Mouse (Mus musculus) kidney, embryonic 16.5 days (tissue): ENCODE data around the gene Prkab1. TPM values are rescaled to one million over a fixed set of nuclear protein-coding genes. Genes with fewer than 3 reads are reported as not detected.

Experiments
- ATAC-seq: fragments of 200-750 bp; cut with Nextera tagmentation; 2 replicates; pipeline ENCODE4 v1.8.0; 2017; ENCODE audit warnings: moderate TSS enrichment; ENCODE audit not compliant: low FRiP score, low TSS enrichment
- H3K27ac ChIP-seq: fragments of 300-500 bp; sonication (generic); 2 replicates; pipeline ENCODE4 v1.5.1; 2014; ENCODE audit warnings: low read length
- H3K27me3 ChIP-seq: fragments of 300-500 bp; sonication (generic); 2 replicates; pipeline ENCODE4 v1.6.1; 2014; ENCODE audit warnings: low read length, control low read depth, mixed read lengths; ENCODE audit not compliant: insufficient read depth
- H3K36me3 ChIP-seq: fragments of 300-500 bp; sonication (generic); 2 replicates; pipeline ENCODE4 v1.6.1; 2014; ENCODE audit warnings: low read length, control low read depth, mixed read lengths; ENCODE audit not compliant: insufficient read depth
- H3K4me1 ChIP-seq: fragments of 300-500 bp; sonication (generic); 2 replicates; pipeline ENCODE4 v1.6.1; 2014; ENCODE audit warnings: low read length, control low read depth, mixed read lengths; ENCODE audit not compliant: insufficient read depth
- H3K4me2 ChIP-seq: fragments of 300-500 bp; sonication (generic); replicated peaks from 2 replicates; pipeline ENCODE4 v1.6.1; 2014; ENCODE audit warnings: low read depth, low read length
- H3K4me3 ChIP-seq: fragments of 300-500 bp; sonication (generic); 2 replicates; pipeline ENCODE4 v1.5.1; 2014; ENCODE audit warnings: mild to moderate bottlenecking, low read length
- H3K9ac ChIP-seq: fragments of 300-500 bp; sonication (generic); replicated peaks from 2 replicates; pipeline ENCODE4 v1.6.1; 2014; ENCODE audit warnings: low read length
- H3K9me3 ChIP-seq: fragments of 300-500 bp; sonication (generic); 2 replicates; pipeline ENCODE4 v1.6.1; 2016; ENCODE audit warnings: low read length, control low read depth
- WGBS: fragments of 180-500 bp; shearing (Covaris S2); extraction: QIAGEN DNeasy Blood & Tissue Kit; methylation state at CpG from one replicate; pipeline ENCODE4 v1.1.7; 2014; 5-methylcytosine and 5-hydroxymethylcytosine counted together
- polyA plus RNA-seq: library from polyadenylated mRNA; unstranded; fragments of >200 nt; fragmentation: Nextera tagmentation; extraction: Ambion mirVana; gene quantifications from 2 replicates; pipeline ENCODE4 v1.2.1, GENCODE M21; 2015

Gene Prkab1
- polyA plus RNA-seq, 1 experiment from 2014 or later = 83.5 TPM

- Histone ChIP-seq H3K4me3 (peak overlapping the region; percentile 7; the same call in 1 of the 2 replicates), H3K9ac (peak overlapping the region; percentile 22; the same call in 1 of the 2 replicates), H3K36me3 (peaks cover 47% of the 10 kb centered on the region), H3K9me3 (no peaks in the 10 kb centered on the region), H3K4me2 (peak overlapping the region; percentile 79), H3K4me1 (peaks cover 36% of the 10 kb centered on the region), H3K27ac (no peak overlapping the region), H3K27me3 (no peaks in the 10 kb centered on the region)
- ATAC-seq = no peak
- whole genome bisulfite sequencing = 88% methylated on average over 12 of the region's 12 CpGs
Measured at GRCm38 (mm10) chr5:116022131-116022530, 2.2 kb downstream of the Prkab1 start.

- H3K9me3 ChIP-seq = no peaks in the 10 kb centered on the region
- no peak overlapping the region for H3K9ac ChIP-seq
- H3K27ac ChIP-seq = no peak overlapping the region
- no peaks in the 10 kb centered on the region for H3K27me3 ChIP-seq
- WGBS = 87% methylated on average over 14 of the region's 14 CpGs
- ATAC-seq = no peak
- peaks cover 36% of the 10 kb centered on the region for H3K4me1 ChIP-seq
- H3K4me3 ChIP-seq = no peak overlapping the region
- no peak overlapping the region for H3K4me2 ChIP-seq
- H3K36me3 ChIP-seq = peaks cover 53% of the 10 kb centered on the region
Measured at GRCm38 (mm10) chr5:116021552-116021951, 2.8 kb downstream of the Prkab1 start.

DNA sequence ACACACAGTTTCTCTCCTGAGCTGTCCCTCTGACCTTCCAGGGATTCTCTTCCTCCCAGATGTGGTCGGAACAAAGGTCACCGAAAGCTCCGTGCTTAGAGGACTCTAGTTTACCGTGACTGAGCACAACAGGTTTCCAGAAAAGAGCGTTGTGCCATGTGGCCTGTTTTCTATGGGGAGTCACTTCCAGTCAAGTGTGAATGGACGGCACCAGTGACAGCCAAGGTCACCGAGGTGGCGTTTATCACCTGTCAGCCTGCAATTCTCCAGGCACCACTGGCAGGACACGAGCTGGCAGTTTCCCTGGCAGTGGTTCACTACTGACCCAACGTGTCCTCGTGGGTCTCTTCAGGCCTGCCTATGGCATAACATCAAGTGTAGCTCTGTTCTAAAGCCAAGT lies 4.9 kb downstream of the Prkab1 start:
- H3K27ac ChIP-seq = peak overlapping the region; percentile 25
- H3K9me3 ChIP-seq = no peaks in the 10 kb centered on the region
- H3K4me2 ChIP-seq = no peak overlapping the region
- peaks cover 74% of the 10 kb centered on the region for H3K36me3 ChIP-seq
- 23% methylated on average over 11 of the region's 11 CpGs for WGBS
- no peak overlapping the region for H3K4me3 ChIP-seq
- H3K9ac ChIP-seq = no peak overlapping the region
- peaks cover 36% of the 10 kb centered on the region for H3K4me1 ChIP-seq
- no peak for ATAC-seq
- no peaks in the 10 kb centered on the region for H3K27me3 ChIP-seq

DNA sequence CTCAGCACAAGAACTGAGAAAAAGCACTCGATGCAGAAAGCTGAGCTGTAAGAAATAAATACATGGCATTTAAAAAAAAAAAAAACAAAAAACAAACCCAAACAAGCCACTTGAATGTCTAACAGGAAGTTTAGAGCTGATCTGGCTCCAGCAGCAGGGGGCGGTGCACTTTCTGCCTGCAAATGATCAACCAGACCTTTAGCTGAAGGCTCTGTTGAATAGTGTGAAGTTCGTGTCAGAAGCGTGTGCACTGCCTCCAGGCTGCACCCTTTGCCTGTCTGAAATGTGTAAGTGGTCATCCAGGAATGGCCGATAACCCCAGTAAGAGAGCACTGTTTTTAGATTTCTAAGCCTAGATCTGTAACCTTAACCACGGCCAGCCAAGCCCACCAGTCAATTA lies 5.5 kb downstream of the Prkab1 start:
- Histone ChIP-seq H3K4me3 (no peak overlapping the region), H3K9me3 (no peaks in the 10 kb centered on the region), H3K4me2 (no peak overlapping the region), H3K4me1 (peaks cover 36% of the 10 kb centered on the region), H3K27me3 (no peaks in the 10 kb centered on the region), H3K36me3 (peaks cover 80% of the 10 kb centered on the region), H3K9ac (0 out of 2 replicates have a peak overlapping the region, but pooled peaks have one; percentile 2), H3K27ac (peak overlapping the region; percentile 25)
- no peak for ATAC-seq
- 59% methylated on average over 6 of the region's 6 CpGs for WGBS

DNA sequence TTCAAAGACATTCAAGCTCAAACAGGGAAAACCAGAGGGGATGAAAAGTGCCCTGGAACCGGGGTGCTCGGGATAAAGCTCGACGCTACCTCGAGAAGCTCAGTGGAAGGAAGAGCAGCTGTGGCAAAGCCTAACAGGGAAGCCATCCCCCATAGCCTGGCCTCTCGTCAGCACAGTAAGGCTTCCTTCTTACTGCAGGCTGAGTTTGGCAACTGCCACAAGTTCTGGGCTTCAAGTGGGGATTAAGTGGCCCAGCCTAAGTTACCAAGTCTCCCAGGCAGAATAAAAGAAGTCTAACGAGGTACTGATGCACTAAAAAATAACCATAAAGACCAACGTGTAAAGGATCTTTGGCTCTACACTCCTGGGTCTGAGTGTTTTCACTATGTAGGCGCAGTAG lies 6.1 kb downstream of the Prkab1 start:
- H3K27me3 ChIP-seq = no peaks in the 10 kb centered on the region
- H3K27ac ChIP-seq = 0 out of 2 replicates have a peak overlapping the region, but pooled peaks have one; percentile 13
- ATAC-seq = no peak
- no peak overlapping the region for H3K4me3 ChIP-seq
- H3K4me2 ChIP-seq = no peak overlapping the region
- no peak overlapping the region for H3K9ac ChIP-seq
- no peaks in the 10 kb centered on the region for H3K9me3 ChIP-seq
- peaks cover 34% of the 10 kb centered on the region for H3K4me1 ChIP-seq
- peaks cover 86% of the 10 kb centered on the region for H3K36me3 ChIP-seq
- WGBS = 88% methylated on average over 9 of the region's 9 CpGs

- H3K4me1 ChIP-seq = peaks cover 26% of the 10 kb centered on the region
- no peak overlapping the region for H3K27ac ChIP-seq
- no peak overlapping the region for H3K9ac ChIP-seq
- H3K4me2 ChIP-seq = no peak overlapping the region
- H3K36me3 ChIP-seq = peaks cover 94% of the 10 kb centered on the region
- H3K27me3 ChIP-seq = no peaks in the 10 kb centered on the region
- no peak for ATAC-seq
- H3K4me3 ChIP-seq = no peak overlapping the region
- 93% methylated on average over 8 of the region's 8 CpGs for WGBS
- H3K9me3 ChIP-seq = no peaks in the 10 kb centered on the region
Measured at GRCm38 (mm10) chr5:116017391-116017790, 6.9 kb downstream of the Prkab1 start.

DNA sequence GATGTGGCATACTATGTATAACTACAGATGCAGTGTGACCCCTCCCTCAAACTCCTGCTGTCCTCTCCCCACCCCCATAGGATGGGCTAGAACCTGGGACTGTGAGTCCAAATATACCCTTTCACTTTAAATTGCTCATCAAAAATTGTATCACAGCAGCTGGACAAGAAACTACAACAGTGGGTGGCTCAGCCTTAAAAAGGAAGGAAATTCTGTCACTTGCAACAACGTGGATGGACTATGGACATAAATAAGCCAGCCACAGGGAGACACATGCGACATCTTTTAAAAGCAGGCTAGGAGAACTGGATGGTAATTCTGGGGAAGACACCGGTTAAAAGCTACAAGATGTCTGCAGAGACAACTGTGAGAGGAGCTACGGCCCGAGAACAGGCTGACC lies 7.8 kb downstream of the Prkab1 start:
- no peak overlapping the region for H3K27ac ChIP-seq
- peaks cover 92% of the 10 kb centered on the region for H3K36me3 ChIP-seq
- no peaks in the 10 kb centered on the region for H3K9me3 ChIP-seq
- no peak overlapping the region for H3K4me3 ChIP-seq
- 90% methylated on average over 5 of the region's 5 CpGs for WGBS
- H3K27me3 ChIP-seq = no peaks in the 10 kb centered on the region
- no peak for ATAC-seq
- H3K4me1 ChIP-seq = peaks cover 21% of the 10 kb centered on the region
- no peak overlapping the region for H3K9ac ChIP-seq
- H3K4me2 ChIP-seq = no peak overlapping the region

- peaks cover 22% of the 10 kb centered on the region for H3K4me1 ChIP-seq
- H3K36me3 ChIP-seq = peaks cover 69% of the 10 kb centered on the region
- no peak overlapping the region for H3K9ac ChIP-seq
- 89% methylated on average over 11 of the region's 11 CpGs for WGBS
- no peaks in the 10 kb centered on the region for H3K9me3 ChIP-seq
- no peak overlapping the region for H3K4me3 ChIP-seq
- no peak overlapping the region for H3K27ac ChIP-seq
- no peaks in the 10 kb centered on the region for H3K27me3 ChIP-seq
- H3K4me2 ChIP-seq = no peak overlapping the region
- ATAC-seq = no peak
Measured at GRCm38 (mm10) chr5:116014237-116014636, 10.1 kb downstream of the Prkab1 start.

GRCm38 (mm10) chr5:116013821-116014220 lies 10.5 kb downstream of the Prkab1 start:
- H3K27ac ChIP-seq = no peak overlapping the region
- ATAC-seq = no peak
- H3K9me3 ChIP-seq = no peaks in the 10 kb centered on the region
- no peak overlapping the region for H3K4me2 ChIP-seq
- WGBS = 71% methylated on average over 8 of the region's 8 CpGs
- peaks cover 18% of the 10 kb centered on the region for H3K4me1 ChIP-seq
- H3K9ac ChIP-seq = no peak overlapping the region
- H3K4me3 ChIP-seq = no peak overlapping the region
- H3K27me3 ChIP-seq = no peaks in the 10 kb centered on the region
- peaks cover 65% of the 10 kb centered on the region for H3K36me3 ChIP-seq

DNA sequence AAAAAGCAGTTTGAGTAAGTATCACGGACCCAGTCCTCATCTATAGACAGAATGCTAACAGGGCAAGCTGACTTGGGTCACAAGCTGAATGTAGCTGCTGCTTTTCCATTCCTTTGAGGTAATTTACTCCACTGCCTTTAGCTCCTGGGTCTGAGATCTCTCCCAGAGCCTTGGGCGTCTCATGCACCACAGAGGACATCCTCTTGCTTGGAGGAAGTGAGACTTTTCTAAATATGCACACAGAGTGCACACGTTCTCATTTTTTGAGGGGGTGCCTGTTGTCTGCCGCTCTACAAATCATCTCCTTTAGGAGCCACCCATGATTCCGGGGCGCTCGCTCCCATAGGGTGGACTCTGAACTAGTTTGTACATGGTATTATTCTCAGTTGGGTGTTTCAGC lies 11.8 kb downstream of the Prkab1 start:
- H3K9ac ChIP-seq = no peak overlapping the region
- no peak for ATAC-seq
- peaks cover 12% of the 10 kb centered on the region for H3K4me1 ChIP-seq
- no peak overlapping the region for H3K4me2 ChIP-seq
- peaks cover 51% of the 10 kb centered on the region for H3K36me3 ChIP-seq
- no peaks in the 10 kb centered on the region for H3K9me3 ChIP-seq
- no peak overlapping the region for H3K27ac ChIP-seq
- 90% methylated on average over 7 of the region's 7 CpGs for WGBS
- H3K4me3 ChIP-seq = no peak overlapping the region
- no peaks in the 10 kb centered on the region for H3K27me3 ChIP-seq
